Mouse (Mus musculus) neural tube, embryonic 15.5 days (tissue): Measurements from ENCODE around the gene Cog1. TPM values are rescaled to one million over a fixed set of nuclear protein-coding genes. Genes with fewer than 3 reads are reported as not detected.

Experiments
- ATAC-seq: fragments of 200-750 bp; cut with Nextera tagmentation; 2 replicates; pipeline ENCODE4 v1.8.0; 2017; ENCODE audit warnings: mild to moderate bottlenecking, moderate TSS enrichment, moderate library complexity; ENCODE audit not compliant: low FRiP score
- H3K27ac ChIP-seq: fragments of 300-500 bp; sonication (generic); replicated peaks from 2 replicates; pipeline ENCODE4 v1.5.1; 2015; ENCODE audit warnings: mild to moderate bottlenecking, inconsistent platforms
- H3K27me3 ChIP-seq: fragments of 300-500 bp; sonication (generic); replicated peaks from 2 replicates; pipeline ENCODE4 v1.6.1; 2015; ENCODE audit warnings: inconsistent platforms
- H3K36me3 ChIP-seq: fragments of 300-500 bp; sonication (generic); 2 replicates; pipeline ENCODE4 v1.6.1; 2015; ENCODE audit warnings: inconsistent platforms
- H3K4me1 ChIP-seq: fragments of 300-500 bp; sonication (generic); 2 replicates; pipeline ENCODE4 v1.6.1; 2015; ENCODE audit warnings: inconsistent platforms
- H3K4me2 ChIP-seq: fragments of 300-500 bp; sonication (generic); 2 replicates; pipeline ENCODE4 v1.6.1; 2015; ENCODE audit warnings: inconsistent platforms, mild to moderate bottlenecking, moderate library complexity
- H3K4me3 ChIP-seq: fragments of 300-500 bp; sonication (generic); replicated peaks from 2 replicates; pipeline ENCODE4 v1.5.1; 2015; ENCODE audit warnings: mild to moderate bottlenecking, inconsistent platforms
- H3K9ac ChIP-seq: fragments of 300-500 bp; sonication (generic); replicated peaks from 2 replicates; pipeline ENCODE4 v1.6.1; 2015; ENCODE audit warnings: mild to moderate bottlenecking, inconsistent platforms
- H3K9me3 ChIP-seq: fragments of 300-500 bp; sonication (generic); replicated peaks from 2 replicates; pipeline ENCODE4 v1.6.1; 2016; ENCODE audit warnings: inconsistent platforms
- WGBS: fragments of 180-500 bp; shearing (Covaris S2); methylation state at CpG from one replicate; pipeline ENCODE4 v1.1.7; 2015; ENCODE audit warnings: mixed read lengths; 5-methylcytosine and 5-hydroxymethylcytosine counted together
- polyA plus RNA-seq: library from polyadenylated mRNA; unstranded; fragments of >200 nt; fragmentation: Nextera tagmentation; extraction: Ambion mirVana; gene quantifications from 2 replicates; pipeline ENCODE4 v1.2.1, GENCODE M21; 2015

The Cog1 gene
- polyA plus RNA-seq, 1 experiment from 2014 or later = 35.1 TPM

- ATAC-seq = no peak
- H3K4me1 ChIP-seq = peaks cover 33% of the 10 kb centered on the region
- no peak overlapping the region for H3K4me2 ChIP-seq
- H3K27ac ChIP-seq = no peak overlapping the region
- H3K9ac ChIP-seq = no peak overlapping the region
- 22% methylated on average over 2 of the region's 2 CpGs for WGBS
- no peaks in the 10 kb centered on the region for H3K27me3 ChIP-seq
- H3K4me3 ChIP-seq = no peak overlapping the region
- peaks cover 39% of the 10 kb centered on the region for H3K36me3 ChIP-seq
- no peaks in the 10 kb centered on the region for H3K9me3 ChIP-seq
Observed at GRCm38 (mm10) chr11:113687031-113687430, 38.1 kb downstream of the Cog1 start.

DNA sequence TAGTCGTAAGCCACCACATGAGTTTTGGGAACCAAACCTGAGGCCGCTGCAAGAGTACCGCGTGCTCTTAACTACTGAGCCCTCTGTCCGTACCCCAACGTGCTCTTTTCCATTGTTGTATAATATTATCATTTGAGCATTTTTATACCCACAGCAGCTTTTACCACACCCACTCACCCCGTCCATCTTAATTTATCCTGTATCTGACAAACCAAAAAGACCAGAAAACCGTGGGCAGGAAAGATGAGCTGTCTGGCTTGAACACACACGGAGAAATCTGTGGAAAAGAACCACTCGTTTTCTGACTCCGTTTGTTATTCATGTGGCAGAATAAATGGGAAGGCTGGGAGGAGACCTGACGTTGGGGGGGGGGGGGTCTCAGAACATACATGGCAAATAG is 41.5 kb downstream of the Cog1 start:
- H3K9ac ChIP-seq = no peak overlapping the region
- H3K27me3 ChIP-seq = no peaks in the 10 kb centered on the region
- no peak overlapping the region for H3K4me3 ChIP-seq
- H3K36me3 ChIP-seq = peaks cover 70% of the 10 kb centered on the region
- H3K4me1 ChIP-seq = peaks cover 13% of the 10 kb centered on the region
- no peak overlapping the region for H3K4me2 ChIP-seq
- H3K27ac ChIP-seq = no peak overlapping the region
- H3K9me3 ChIP-seq = no peaks in the 10 kb centered on the region
- ATAC-seq = no peak
- 89% methylated on average over 12 of the region's 12 CpGs for WGBS

DNA sequence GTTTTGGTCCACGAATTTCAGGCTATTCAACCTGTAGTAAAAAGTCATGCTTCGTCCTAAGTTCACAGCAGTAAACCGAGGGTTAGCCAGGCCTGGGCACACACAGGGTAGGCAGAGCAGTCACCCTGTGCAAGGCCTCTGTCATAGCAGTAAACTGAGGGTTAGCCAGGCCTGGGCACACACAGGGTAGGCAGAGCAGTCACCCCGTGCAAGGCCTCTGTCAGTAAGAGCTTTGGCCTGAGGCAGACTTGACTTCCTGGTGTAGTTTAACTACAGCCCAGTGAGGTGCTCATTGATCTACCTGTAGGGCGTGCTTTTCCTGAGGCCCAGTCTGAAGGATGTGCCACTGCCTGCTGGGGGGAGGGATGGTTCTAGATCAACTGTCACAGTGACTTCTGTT is 42.3 kb downstream of the Cog1 start:
- peaks cover 76% of the 10 kb centered on the region for H3K36me3 ChIP-seq
- no peak overlapping the region for H3K9ac ChIP-seq
- no peaks in the 10 kb centered on the region for H3K9me3 ChIP-seq
- H3K4me1 ChIP-seq = peaks cover 8% of the 10 kb centered on the region
- no peak overlapping the region for H3K4me2 ChIP-seq
- H3K27me3 ChIP-seq = no peaks in the 10 kb centered on the region
- ATAC-seq = no peak
- 92% methylated on average over 5 of the region's 5 CpGs for WGBS
- no peak overlapping the region for H3K27ac ChIP-seq
- H3K4me3 ChIP-seq = no peak overlapping the region

DNA sequence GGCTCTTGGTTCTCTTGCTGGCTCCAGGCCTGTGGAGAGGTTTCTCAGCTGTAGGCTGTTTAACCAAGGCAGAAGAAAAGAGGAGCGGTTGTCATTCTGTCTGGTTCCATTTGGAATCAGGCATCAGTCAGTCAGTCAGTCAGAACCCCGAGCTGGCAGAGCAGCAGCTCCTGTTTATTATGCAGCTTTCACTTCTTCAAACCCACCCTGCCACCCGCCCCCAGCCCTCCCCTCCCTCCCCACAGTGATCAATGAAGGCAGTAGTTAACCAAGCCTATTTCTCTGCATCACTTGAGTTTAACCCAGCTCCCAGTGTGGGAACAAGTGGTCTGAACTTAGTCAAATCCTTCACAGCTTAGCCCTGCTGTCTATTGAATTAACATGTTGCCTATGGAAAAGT is 42.9 kb downstream of the Cog1 start:
- no peaks in the 10 kb centered on the region for H3K27me3 ChIP-seq
- WGBS = 59% methylated on average over 3 of the region's 3 CpGs
- no peak overlapping the region for H3K4me3 ChIP-seq
- no peak for ATAC-seq
- peaks cover 80% of the 10 kb centered on the region for H3K36me3 ChIP-seq
- H3K27ac ChIP-seq = no peak overlapping the region
- H3K4me1 ChIP-seq = peaks cover 3% of the 10 kb centered on the region
- H3K9me3 ChIP-seq = no peaks in the 10 kb centered on the region
- H3K9ac ChIP-seq = no peak overlapping the region
- H3K4me2 ChIP-seq = no peak overlapping the region

DNA sequence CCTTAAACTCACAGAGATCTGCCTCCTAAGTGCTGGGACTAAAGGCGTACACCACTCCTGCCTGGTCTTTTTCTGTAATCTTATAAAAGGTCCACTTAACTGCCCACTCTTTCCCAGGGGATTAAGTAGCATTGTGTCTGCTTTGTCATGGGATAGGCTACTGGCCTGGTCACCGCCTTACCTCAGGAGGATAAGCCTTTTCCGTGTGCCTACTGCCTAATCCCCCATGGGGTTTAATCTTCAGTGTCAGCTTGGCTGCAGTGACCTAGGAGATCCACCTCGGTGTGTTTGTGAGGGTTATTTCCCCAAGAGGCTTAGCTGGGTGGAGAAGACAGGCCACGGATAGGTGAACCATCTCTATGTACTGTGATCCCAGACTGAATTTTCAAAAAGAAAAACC is 48.6 kb downstream of the Cog1 start:
- Histone ChIP-seq H3K27me3 (no peaks in the 10 kb centered on the region), H3K4me2 (no peak overlapping the region), H3K27ac (no peak overlapping the region), H3K9me3 (no peaks in the 10 kb centered on the region), H3K9ac (no peak overlapping the region), H3K36me3 (peaks cover 46% of the 10 kb centered on the region), H3K4me1 (no peaks in the 10 kb centered on the region), H3K4me3 (no peak overlapping the region)
- 87% methylated on average over 5 of the region's 5 CpGs for WGBS
- no peak for ATAC-seq

GRCm38 (mm10) chr11:113698013-113698545 is 49.1 kb downstream of the Cog1 start:
- H3K27me3 ChIP-seq = no peaks in the 10 kb centered on the region
- no peaks in the 10 kb centered on the region for H3K4me1 ChIP-seq
- H3K4me2 ChIP-seq = no peak overlapping the region
- 85% methylated on average over 12 of the region's 12 CpGs for WGBS
- no peak overlapping the region for H3K9ac ChIP-seq
- H3K36me3 ChIP-seq = peaks cover 41% of the 10 kb centered on the region
- ATAC-seq = no peak
- H3K9me3 ChIP-seq = no peaks in the 10 kb centered on the region
- no peak overlapping the region for H3K4me3 ChIP-seq
- no peak overlapping the region for H3K27ac ChIP-seq

- H3K27me3 ChIP-seq = no peaks in the 10 kb centered on the region
- H3K9me3 ChIP-seq = no peaks in the 10 kb centered on the region
- H3K4me3 ChIP-seq = no peak overlapping the region
- H3K36me3 ChIP-seq = peaks cover 27% of the 10 kb centered on the region
- ATAC-seq = no peak
- no peak overlapping the region for H3K4me2 ChIP-seq
- no peak overlapping the region for H3K9ac ChIP-seq
- H3K4me1 ChIP-seq = no peaks in the 10 kb centered on the region
- 90% methylated on average over 7 of the region's 7 CpGs for WGBS
- no peak overlapping the region for H3K27ac ChIP-seq
Observed at GRCm38 (mm10) chr11:113699643-113700042, 50.7 kb downstream of the Cog1 start.

DNA sequence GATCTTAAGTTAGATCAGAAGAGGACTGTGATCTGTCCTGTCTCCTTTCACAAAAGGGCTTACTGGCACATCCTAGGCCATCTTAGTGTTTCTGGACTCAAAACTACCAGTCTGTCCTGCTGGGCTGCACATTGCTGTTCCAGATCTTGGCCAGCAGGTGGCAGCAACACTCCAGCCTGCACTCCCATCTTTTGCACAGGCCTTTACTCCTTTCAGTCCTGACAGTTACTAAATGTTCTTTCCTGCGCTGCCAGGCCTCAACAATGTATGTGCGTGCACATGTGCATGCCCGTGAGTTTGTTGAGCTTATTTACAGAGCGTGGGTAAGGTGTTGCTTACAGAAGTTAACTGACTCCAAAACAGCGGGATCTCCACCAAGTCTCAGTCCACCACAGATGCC is 54.8 kb downstream of the Cog1 start:
- no peak overlapping the region for H3K27ac ChIP-seq
- no peak; the same call in 1 of the 2 replicates for ATAC-seq
- H3K9ac ChIP-seq = no peak overlapping the region
- peaks cover 5% of the 10 kb centered on the region; the same call in 1 of the 2 replicates for H3K36me3 ChIP-seq
- no peaks in the 10 kb centered on the region for H3K4me1 ChIP-seq
- H3K27me3 ChIP-seq = 0 out of 2 replicates have a peak, but pooled peaks cover 3% of the 10 kb centered on the region
- no peaks in the 10 kb centered on the region for H3K9me3 ChIP-seq
- H3K4me2 ChIP-seq = no peak overlapping the region
- WGBS = 38% methylated on average over 5 of the region's 5 CpGs
- H3K4me3 ChIP-seq = no peak overlapping the region

GRCm38 (mm10) chr11:113705966-113706652 is 57.1 kb downstream of the Cog1 start:
- H3K9ac ChIP-seq = no peak overlapping the region
- H3K27me3 ChIP-seq = 0 out of 2 replicates have a peak, but pooled peaks cover 9% of the 10 kb centered on the region
- 90% methylated on average over 15 of the region's 15 CpGs for WGBS
- ATAC-seq = no peak
- H3K27ac ChIP-seq = no peak overlapping the region
- H3K4me1 ChIP-seq = peaks cover 18% of the 10 kb centered on the region
- H3K36me3 ChIP-seq = 0 out of 2 replicates have a peak, but pooled peaks cover 4% of the 10 kb centered on the region
- no peak overlapping the region for H3K4me2 ChIP-seq
- no peaks in the 10 kb centered on the region for H3K9me3 ChIP-seq
- no peak overlapping the region for H3K4me3 ChIP-seq

DNA sequence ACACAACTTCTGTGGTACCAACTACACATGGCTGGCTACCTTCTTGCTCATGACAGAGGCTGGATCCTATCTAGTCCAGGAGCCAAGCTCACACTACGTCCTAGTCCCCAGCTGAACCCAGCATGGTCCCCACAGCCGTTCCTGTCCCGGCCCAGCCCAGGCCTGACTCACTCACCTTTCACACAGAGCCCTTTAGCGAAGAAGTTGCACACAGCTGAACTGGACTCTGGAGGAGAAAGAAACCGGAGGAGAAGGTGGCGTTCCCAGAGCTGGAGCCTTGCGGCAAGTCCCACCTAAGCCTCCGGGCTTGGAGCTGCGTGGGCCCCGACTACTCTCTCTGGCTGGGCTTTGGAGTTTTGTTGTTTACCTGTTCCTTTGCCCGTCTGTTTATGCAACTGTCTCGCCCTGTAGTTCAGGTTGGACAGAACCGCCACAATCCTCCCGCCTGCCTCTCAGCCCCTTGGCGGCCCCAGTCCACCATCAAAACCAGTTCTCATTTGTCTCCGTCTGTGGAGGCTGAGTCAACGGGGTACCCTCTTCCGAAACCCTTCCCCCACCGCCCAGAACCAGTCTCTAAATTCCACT is 59.8 kb downstream of the Cog1 start:
- WGBS = 58% methylated on average over 19 of the region's 19 CpGs
- ATAC-seq = no peak
- peaks cover 18% of the 10 kb centered on the region for H3K4me1 ChIP-seq

GRCm38 (mm10) chr11:113709272-113709671 is 60.3 kb downstream of the Cog1 start:
- Histone ChIP-seq H3K27me3 (0 out of 2 replicates have a peak, but pooled peaks cover 9% of the 10 kb centered on the region), H3K9me3 (no peaks in the 10 kb centered on the region), H3K27ac (no peak overlapping the region), H3K4me1 (peaks cover 18% of the 10 kb centered on the region), H3K4me3 (no peak overlapping the region), H3K36me3 (0 out of 2 replicates have a peak, but pooled peaks cover 4% of the 10 kb centered on the region), H3K4me2 (no peak overlapping the region), H3K9ac (no peak overlapping the region)
- no peak for ATAC-seq
- WGBS = 19% methylated on average over 15 of the region's 15 CpGs

More for the DNA sequence above, 59.8 kb downstream of the Cog1 start:
- H3K4me2 ChIP-seq = no peak overlapping the region
- no peaks in the 10 kb centered on the region for H3K9me3 ChIP-seq
- H3K9ac ChIP-seq = no peak overlapping the region
- no peak overlapping the region for H3K27ac ChIP-seq
- no peak overlapping the region for H3K4me3 ChIP-seq
- H3K36me3 ChIP-seq = 0 out of 2 replicates have a peak, but pooled peaks cover 4% of the 10 kb centered on the region
- 0 out of 2 replicates have a peak, but pooled peaks cover 9% of the 10 kb centered on the region for H3K27me3 ChIP-seq
